Mouse (Mus musculus) MEL (cell line): Measurements from ENCODE around the gene Ndufa7. TPM values are rescaled to one million over a fixed set of nuclear protein-coding genes. Genes with fewer than 3 reads are reported as not detected.

Source experiments
- DNase-seq: peaks from one replicate; pipeline ENCODE4 v3.0.0; 2011; ENCODE audit warnings: low read depth, low spot score
- H3K27ac ChIP-seq: 2 replicates; pipeline ENCODE4 v1.5.1; 2012; ENCODE audit warnings: low read depth, mild to moderate bottlenecking, control low read depth, low read length, moderate library complexity; ENCODE audit not compliant: control insufficient read depth
- H3K27me3 ChIP-seq, 2 experiments: fragments of 150-350 bp in 1 of 2; sonication (generic) in 1 of 2; 2 replicates each; pipeline ENCODE4 v1.6.1; 2012; ENCODE audit warnings: low read length in 2 of 2, mild to moderate bottlenecking in 2 of 2, improper control_type of control experiment in 1 of 2, moderate library complexity in 1 of 2; ENCODE audit not compliant: insufficient read depth in 2 of 2, control insufficient read depth in 1 of 2
- H3K36me3 ChIP-seq, 2 experiments: 2 replicates each; pipeline ENCODE4 v1.6.1; 2012 to 2014; ENCODE audit warnings: low read length in 2 of 2, improper control_type of control experiment in 1 of 2, inconsistent platforms in 1 of 2, mild to moderate bottlenecking in 1 of 2; ENCODE audit not compliant: insufficient read depth in 2 of 2, control insufficient read depth in 1 of 2
- H3K4me1 ChIP-seq, 2 experiments: fragments of 150-350 bp in 1 of 2; sonication (generic) in 1 of 2; 2 replicates each; pipeline ENCODE4 v1.6.1; 2012; ENCODE audit warnings: low read length in 2 of 2, improper control_type of control experiment in 1 of 2, mild to moderate bottlenecking in 1 of 2; ENCODE audit not compliant: insufficient read depth in 2 of 2, control insufficient read depth in 1 of 2
- H3K4me3 ChIP-seq, 2 experiments: fragments of 150-350 bp in 1 of 2; sonication (generic) in 1 of 2; 2 replicates each; pipeline ENCODE4 v1.5.1; 2012; ENCODE audit warnings: low read depth in 2 of 2, low read length in 2 of 2, mild to moderate bottlenecking in 2 of 2, moderate library complexity in 2 of 2, control low read depth in 1 of 2, improper control_type of control experiment in 1 of 2; ENCODE audit not compliant: control insufficient read depth in 1 of 2, insufficient read depth in 1 of 2
- H3K79me2 ChIP-seq: 2 replicates; pipeline ENCODE4 v1.6.1; 2012; ENCODE audit warnings: mild to moderate bottlenecking, low read length, moderate library complexity; ENCODE audit not compliant: control insufficient read depth, poor library complexity, insufficient read depth
- H3K9ac ChIP-seq: 2 replicates; pipeline ENCODE4 v1.6.1; 2012; ENCODE audit warnings: low read depth, mild to moderate bottlenecking, control low read depth, low read length, moderate library complexity; ENCODE audit not compliant: control insufficient read depth, poor library complexity, severe bottlenecking
- H3K9me3 ChIP-seq: fragments of 150-350 bp; sonication (generic); replicated peaks from 2 replicates; pipeline ENCODE4 v1.6.1; 2012; ENCODE audit warnings: mild to moderate bottlenecking, low read length, improper control_type of control experiment, moderate library complexity; ENCODE audit not compliant: insufficient read depth
- CHD2 ChIP-seq: IDR thresholded peaks from 2 replicates; pipeline ENCODE4 v1.6.1; 2011; ENCODE audit warnings: low read length, improper control_type of control experiment
- E2F4 ChIP-seq: IDR thresholded peaks from 2 replicates; pipeline ENCODE4 v1.6.1; 2011; ENCODE audit warnings: low read depth, low read length, improper control_type of control experiment, borderline replicate concordance
- EP300 ChIP-seq, 2 experiments: IDR thresholded peaks; 2 replicates each; pipeline ENCODE4 v1.6.1; 2011; ENCODE audit warnings: improper control_type of control experiment in 2 of 2, low read length in 2 of 2, low read depth in 1 of 2, mild to moderate bottlenecking in 1 of 2
- HCFC1 ChIP-seq: IDR thresholded peaks from 2 replicates; pipeline ENCODE4 v1.6.1; 2012; ENCODE audit warnings: low read depth, mild to moderate bottlenecking, inconsistent platforms, low read length, improper control_type of control experiment, moderate library complexity
- KAT2A ChIP-seq: conservative IDR thresholded peaks from 2 replicates; pipeline ENCODE4 v1.6.1; 2012; ENCODE audit warnings: low read depth, low read length, improper control_type of control experiment, inconsistent platforms
- MAFK ChIP-seq: IDR thresholded peaks from 2 replicates; pipeline ENCODE4 v1.6.1; 2011; ENCODE audit warnings: low read depth, mild to moderate bottlenecking, low read length, improper control_type of control experiment, borderline replicate concordance
- MAX ChIP-seq: IDR thresholded peaks from 2 replicates; pipeline ENCODE4 v1.6.1; 2011; ENCODE audit warnings: low read length, improper control_type of control experiment
- MAZ ChIP-seq: IDR thresholded peaks from 2 replicates; pipeline ENCODE4 v1.6.1; 2012; ENCODE audit warnings: low read depth, mild to moderate bottlenecking, inconsistent platforms, low read length, improper control_type of control experiment
- MXI1 ChIP-seq: IDR thresholded peaks from 2 replicates; pipeline ENCODE4 v1.6.1; 2011; ENCODE audit warnings: mild to moderate bottlenecking, low read depth, low read length, improper control_type of control experiment
- NELFE ChIP-seq: IDR thresholded peaks from 2 replicates; pipeline ENCODE4 v1.6.1; 2011; ENCODE audit warnings: low read depth, low read length, improper control_type of control experiment
- SMC3 ChIP-seq: IDR thresholded peaks from 2 replicates; pipeline ENCODE4 v1.6.1; 2011; ENCODE audit warnings: low read depth, low read length, improper control_type of control experiment
- UBTF ChIP-seq: IDR thresholded peaks from 2 replicates; pipeline ENCODE4 v1.6.1; 2012; ENCODE audit warnings: low read depth, mild to moderate bottlenecking, inconsistent platforms, low read length, improper control_type of control experiment, moderate library complexity, borderline replicate concordance; ENCODE audit not compliant: insufficient read depth
- USF1 ChIP-seq: IDR thresholded peaks from 2 replicates; pipeline ENCODE4 v1.6.1; 2014; ENCODE audit warnings: low read depth, mild to moderate bottlenecking, inconsistent platforms, low read length, improper control_type of control experiment, moderate library complexity
- USF2 ChIP-seq, 2 experiments: IDR thresholded peaks; 2 replicates each; pipeline ENCODE4 v1.6.1; 2011 to 2012; ENCODE audit warnings: improper control_type of control experiment in 2 of 2, low read length in 2 of 2, borderline replicate concordance in 1 of 2, inconsistent platforms in 1 of 2, low read depth in 1 of 2, mild to moderate bottlenecking in 1 of 2; ENCODE audit not compliant: insufficient read depth in 1 of 2
- ZKSCAN1 ChIP-seq: IDR thresholded peaks from 2 replicates; pipeline ENCODE4 v1.6.1; 2012; ENCODE audit warnings: low read depth, mild to moderate bottlenecking, inconsistent platforms, low read length, improper control_type of control experiment, moderate library complexity
- ZNF384 ChIP-seq: IDR thresholded peaks from 2 replicates; pipeline ENCODE4 v1.6.1; 2012; ENCODE audit warnings: low read depth, mild to moderate bottlenecking, inconsistent platforms, low read length, improper control_type of control experiment
- polyA plus RNA-seq, 2 experiments: library from polyadenylated mRNA; stranded (reverse) in 1 of 2; unstranded in 1 of 2; fragments of >175 nt in 1 of 2; fragments of >200 nt in 1 of 2; gene quantifications; 2 replicates each; pipeline versions ENCODE4 v1.2.1 to v1.2.4; 2012; ENCODE audit warnings: low replicate concordance in 2 of 2, low read depth in 1 of 2; ENCODE audit not compliant: insufficient read length in 2 of 2, insufficient read depth in 1 of 2, missing spikeins in 1 of 2
- total RNA-seq: library from RNA; depleted of rRNA; stranded (reverse); fragments of 300-350 nt; gene quantifications from 2 replicates; pipeline ENCODE4 v1.2.3, GENCODE M21; 2012

The Ndufa7 gene
- total and polyA plus RNA-seq, 3 experiments = 326 to 370 TPM; not detected in 1

DNA sequence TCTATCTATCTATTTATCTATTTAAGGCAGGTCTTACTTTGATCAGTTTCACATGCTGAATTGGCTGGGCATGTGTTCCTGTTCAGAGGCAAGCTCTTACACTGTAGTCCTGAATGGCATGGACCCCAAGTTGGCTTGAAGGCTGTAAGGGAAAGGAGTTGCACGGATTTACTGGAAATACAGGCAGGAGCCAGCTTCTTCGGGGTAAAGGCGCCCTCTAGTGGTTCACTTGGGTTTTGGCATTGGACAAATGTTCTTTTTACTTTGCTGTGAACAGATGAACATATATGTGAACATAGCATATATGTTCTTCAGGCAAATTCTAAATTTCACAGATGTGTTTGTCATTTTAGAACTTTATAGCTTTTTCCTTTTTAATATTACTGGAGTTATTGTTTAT lies 2.5 kb downstream of the Ndufa7 start (continued):
- TF ChIP-seq HCFC1 = 0 out of 2 replicates have a peak, but pooled peaks have one; percentile 39
- TF ChIP-seq, all 39 proteins: peak for 8

DNA sequence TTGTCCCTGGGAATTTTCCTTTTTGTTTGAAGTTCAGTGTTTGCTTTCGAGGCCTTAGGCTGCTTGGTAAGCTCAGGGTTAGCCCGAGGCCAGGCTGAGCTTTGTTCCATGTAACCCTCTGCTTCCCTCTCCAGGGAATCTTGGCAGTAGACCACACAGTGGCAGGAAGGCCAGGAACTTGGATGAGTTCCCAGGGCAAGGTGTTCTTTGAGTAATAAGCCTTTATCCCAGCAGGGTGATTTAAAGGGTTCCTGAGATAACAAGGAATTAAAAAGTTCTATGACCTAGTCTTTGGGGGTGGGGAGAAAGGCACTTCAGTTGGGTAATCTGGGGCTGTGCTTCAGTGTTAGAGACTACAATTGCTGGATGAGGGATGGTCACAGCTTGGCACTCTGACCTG lies 4.5 kb downstream of the Ndufa7 start:
- no peak overlapping the region for H3K9ac ChIP-seq
- H3K4me1 ChIP-seq = peaks cover 0 to 5% of the 10 kb centered on the region in 2 experiments; a peak in 2 of 4 replicates
- DNase-seq = no peak
- H3K36me3 ChIP-seq = peaks cover 11 to 13% of the 10 kb centered on the region in 2 experiments
- H3K27ac ChIP-seq = no peak overlapping the region
- peaks cover 28% of the 10 kb centered on the region for H3K79me2 ChIP-seq
- TF ChIP-seq SMC3 (no peak), MAX (no peak), ZKSCAN1 (no peak), MAFK (no peak), EP300 (IDR thresholded peaks at IDR 0.05; ENCODE audit: low read depth in 1 of 2, low read length in 2 of 2) (no peak), MXI1 (no peak), E2F4 (no peak), USF2 (IDR thresholded peaks at IDR 0.05; ENCODE audit: borderline replicate concordance in 1 of 2, insufficient read depth in 1 of 2, low read depth in 1 of 2, low read length in 2 of 2) (no peak), NELFE (no peak), UBTF (no peak)
- TF ChIP-seq, all 39 proteins: peak for 0
- Histone ChIP-seq H3K4me3 (no peak overlapping the region), H3K9me3 (no peaks in the 10 kb centered on the region), H3K27me3 (no peaks in the 10 kb centered on the region)

DNA sequence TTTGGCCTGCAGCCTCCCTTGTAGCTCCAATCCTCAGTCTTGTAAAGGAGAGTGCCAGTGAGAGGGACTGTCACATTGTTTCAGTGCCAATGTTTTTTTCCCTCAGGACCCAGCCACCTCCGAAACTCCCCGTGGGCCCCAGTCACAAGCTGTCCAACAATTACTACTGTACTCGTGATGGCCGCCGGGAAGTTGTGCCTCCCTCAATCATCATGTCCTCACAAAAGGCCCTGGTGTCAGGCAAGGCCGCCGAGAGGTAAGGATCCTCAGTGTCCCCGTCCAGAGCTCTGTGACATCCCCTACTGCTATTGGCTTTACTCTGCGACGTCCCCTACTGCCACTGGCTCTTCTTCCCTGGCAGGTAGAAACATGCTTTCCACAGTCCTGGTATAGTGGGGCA lies 5.2 kb downstream of the Ndufa7 start:
- Histone ChIP-seq H3K27ac (no peak overlapping the region), H3K9ac (no peak overlapping the region), H3K4me3 (no peak overlapping the region), H3K27me3 (no peaks in the 10 kb centered on the region), H3K36me3 (peaks cover 13% of the 10 kb centered on the region in 2 experiments), H3K79me2 (peaks cover 23% of the 10 kb centered on the region), H3K4me1 (peaks cover 0 to 5% of the 10 kb centered on the region in 2 experiments; a peak in 2 of 4 replicates), H3K9me3 (no peaks in the 10 kb centered on the region)
- no peak for TF ChIP-seq KAT2A
- TF ChIP-seq ZNF384 = no peak
- no peak for TF ChIP-seq MAZ
- TF ChIP-seq USF2 (IDR thresholded peaks at IDR 0.05; ENCODE audit: borderline replicate concordance in 1 of 2, insufficient read depth in 1 of 2, low read depth in 1 of 2, low read length in 2 of 2) = no peak
- no peak for TF ChIP-seq CHD2
- no peak for TF ChIP-seq USF1
- no peak for DNase-seq
